Mouse (Mus musculus) CD8-positive naive resting alpha-beta T cell, adult 2 months (primary cell): ENCODE results near the gene Fam90a1b.
"Not testable (repeated sequence)": the region's sequence is repeated elsewhere in the genome, so short reads cannot be mapped to it uniquely, and the experiment has no call there.

Source experiments
- DNase-seq, 2 experiments: peaks; one replicate each; pipeline ENCODE4 v3.0.0; 2022; ENCODE audit warnings: low read depth in 2 of 2, low spot score in 2 of 2

Gene Fam90a1b

GRCm38 (mm10) chrX:94366670-94367241 lies at the start of gene Fam90a1b, which contains the start of gene Apoo:
TSS of gene Fam90a1b (minus strand) at chrX:94366777.
TSS of gene Apoo (plus strand) at chrX:94367117.
- peak; percentile 94 to 96 for DNase-seq

GRCm38 (mm10) chrX:94408975-94409374 lies 42.4 kb upstream of the Fam90a1b start:
- DNase-seq = no peak

DNA sequence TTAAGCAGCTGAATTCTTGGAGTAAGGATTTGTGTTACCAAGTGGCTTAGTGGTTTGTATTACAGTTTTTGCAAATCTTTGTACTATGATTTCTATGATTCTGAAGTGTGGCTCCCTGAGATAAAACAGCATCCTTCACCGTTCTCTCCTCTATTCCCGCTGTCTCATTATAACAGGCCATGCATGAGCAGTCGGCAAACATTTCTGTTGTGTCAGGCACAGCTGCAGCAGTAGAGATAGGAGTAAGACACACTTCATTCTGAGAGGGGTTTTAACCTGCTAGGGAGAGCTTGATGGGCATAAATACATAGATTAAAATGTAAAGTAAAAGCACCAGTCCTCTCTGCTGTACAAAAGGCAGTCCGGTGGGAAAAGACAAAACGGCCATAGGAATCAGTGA lies 12.2 kb upstream of the Fam90a1b start:
- DNase-seq = no peak

GRCm38 (mm10) chrX:94367248-94367647 lies 671 bp upstream of the Fam90a1b start:
- DNase-seq = no peak

DNA sequence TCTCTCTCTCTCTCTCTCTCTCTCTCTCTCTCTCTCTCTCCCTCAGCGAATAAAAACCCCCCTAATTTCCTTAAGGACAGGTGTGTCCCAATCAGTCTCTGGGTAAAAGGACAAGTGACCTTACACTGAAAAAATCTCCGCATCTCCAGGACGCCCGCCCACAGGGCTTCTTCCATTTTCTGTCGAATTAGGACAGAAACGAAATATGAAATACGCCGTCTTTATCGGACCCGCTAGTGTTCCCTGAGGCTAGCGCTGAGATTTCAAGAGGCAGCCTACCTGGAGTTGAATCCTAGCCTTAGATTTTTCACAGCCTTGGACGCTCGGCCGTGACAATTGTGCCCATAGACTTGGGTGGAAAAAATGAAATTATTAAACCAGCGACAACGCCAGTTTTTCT lies 548 bp downstream of the Fam90a1b start:
- peak in 1 of 2 experiments; percentile 2 for DNase-seq

DNA sequence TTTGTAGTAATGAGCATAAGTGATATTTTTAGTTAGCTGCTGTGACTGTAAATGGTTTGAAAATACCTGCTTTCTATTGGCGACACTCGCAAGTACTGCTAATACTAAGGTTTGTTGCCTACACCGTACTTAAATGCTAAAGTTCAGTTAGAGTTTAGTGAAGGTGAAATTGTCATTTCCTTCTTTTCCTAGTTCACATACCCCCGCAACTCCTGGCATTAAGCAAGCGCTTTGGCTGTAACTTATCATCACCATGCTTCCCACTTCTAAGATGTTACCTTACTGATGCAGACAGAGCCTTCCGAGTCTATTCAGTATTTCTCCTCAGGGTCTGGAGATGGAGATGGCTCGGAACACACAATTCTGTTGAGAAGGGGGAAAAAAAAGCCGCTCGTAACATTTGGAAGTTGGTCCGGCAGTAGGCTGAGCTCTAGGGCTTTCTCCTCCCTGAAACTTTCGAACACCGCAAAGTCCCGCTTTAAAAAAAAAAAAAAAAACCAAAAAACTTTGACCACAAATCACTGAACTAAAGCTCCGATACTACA lies 1.1 kb downstream of the Fam90a1b start:
- DNase-seq = peak in 1 of 2 experiments; percentile 5

GRCm38 (mm10) chrX:94343638-94344037 lies 22.9 kb downstream of the Fam90a1b start:
- DNase-seq = not testable (repeated sequence)

GRCm38 (mm10) chrX:94321036-94321902 lies 45.3 kb downstream of the Fam90a1b start:
- no peak for DNase-seq
